Mouse (Mus musculus) urinary bladder, postnatal 10 days (tissue): ENCODE data around the gene Runx2.

Experiments
- DNase-seq: peaks from one replicate; pipeline ENCODE4 v3.0.0; 2022; ENCODE audit warnings: low spot score

The Runx2 gene

GRCm38 (mm10) chr17:44588020-44588419 is 226.6 kb downstream of the Runx2 start:
- no peak for DNase-seq

GRCm38 (mm10) chr17:44586196-44586595 is 228.4 kb downstream of the Runx2 start:
- no peak for DNase-seq

- DNase-seq, result no peak
Observed at GRCm38 (mm10) chr17:44584781-44585180, 229.8 kb downstream of the Runx2 start.

GRCm38 (mm10) chr17:44577791-44578190 is 236.8 kb downstream of the Runx2 start:
- no peak for DNase-seq

GRCm38 (mm10) chr17:44570899-44571298 is 243.7 kb downstream of the Runx2 start:
- no peak for DNase-seq

- no peak for DNase-seq
Observed at GRCm38 (mm10) chr17:44569020-44569621, 245.5 kb downstream of the Runx2 start.

GRCm38 (mm10) chr17:44566992-44567391 is 247.6 kb downstream of the Runx2 start:
- no peak for DNase-seq

- DNase-seq, result no peak
Observed at GRCm38 (mm10) chr17:44565884-44566515, 248.6 kb downstream of the Runx2 start.

GRCm38 (mm10) chr17:44565311-44565831 is 249.2 kb downstream of the Runx2 start:
- no peak for DNase-seq

- DNase-seq, result no peak
Observed at GRCm38 (mm10) chr17:44564611-44565198, 249.9 kb downstream of the Runx2 start.

GRCm38 (mm10) chr17:44560016-44560415 is 254.6 kb downstream of the Runx2 start:
- no peak for DNase-seq

- no peak for DNase-seq
Observed at GRCm38 (mm10) chr17:44557199-44558111, 257.1 kb downstream of the Runx2 start.

GRCm38 (mm10) chr17:44554941-44555340 is 259.7 kb downstream of the Runx2 start:
- DNase-seq, result no peak

GRCm38 (mm10) chr17:44549551-44549950 is 265.0 kb downstream of the Runx2 start:
- DNase-seq, result no peak

- DNase-seq, result no peak
Observed at GRCm38 (mm10) chr17:44547922-44548321, 266.7 kb downstream of the Runx2 start.

- DNase-seq, result no peak
Observed at GRCm38 (mm10) chr17:44546801-44547200, 267.8 kb downstream of the Runx2 start.

- no peak for DNase-seq
Observed at GRCm38 (mm10) chr17:44545141-44545813, 269.3 kb downstream of the Runx2 start.

GRCm38 (mm10) chr17:44542706-44543105 is 271.9 kb downstream of the Runx2 start:
- DNase-seq, result no peak

GRCm38 (mm10) chr17:44540699-44541098 is 273.9 kb downstream of the Runx2 start:
- DNase-seq, result no peak

- DNase-seq, result no peak
Observed at GRCm38 (mm10) chr17:44538921-44539320, 275.7 kb downstream of the Runx2 start.

- DNase-seq, result no peak
Observed at GRCm38 (mm10) chr17:44530000-44530399, 284.6 kb downstream of the Runx2 start.

- no peak for DNase-seq
Observed at GRCm38 (mm10) chr17:44528617-44529016, 286.0 kb downstream of the Runx2 start.
